Mouse (Mus musculus) C2C12 (cell line): Measurements from ENCODE around the gene Clta.

Experiments used
- CTCF ChIP-seq: IDR thresholded peaks from one replicate; pipeline ENCODE4 v1.5.1; 2011; ENCODE audit not compliant: control insufficient read depth, insufficient read depth, insufficient read length
- MYOD1 ChIP-seq: IDR thresholded peaks from one replicate; pipeline ENCODE4 v1.6.1; 2011; ENCODE audit warnings: low read depth; ENCODE audit not compliant: control insufficient read depth, insufficient read length
- MYOG ChIP-seq: IDR thresholded peaks from one replicate; pipeline ENCODE4 v1.6.1; 2011; ENCODE audit not compliant: control insufficient read depth, insufficient read length; ENCODE audit errors: extremely low read depth
- USF1 ChIP-seq: IDR thresholded peaks from one replicate; pipeline ENCODE4 v1.6.1; 2011; ENCODE audit warnings: low read depth, mild to moderate bottlenecking, control low read depth, moderate library complexity

- TF ChIP-seq CTCF (no peak), MYOG (no peak), USF1 (no peak), MYOD1 (no peak)
Observed at GRCm38 (mm10) chr4:44024241-44024640, 20.0 kb downstream of the Clta start.
